Mouse (Mus musculus) ES-E14 (cell line): ENCODE results near the gene Dexi. TPM values are rescaled to one million over a fixed set of nuclear protein-coding genes. Genes with fewer than 3 reads are reported as not detected.
A peak's percentile ranks its signal among the peaks of the same experiment; 100 is the strongest.

ENCODE experiments used
- DNase-seq: peaks from one replicate; pipeline ENCODE4 v3.0.0-alpha.2; 2013; ENCODE audit warnings: low read depth, low spot score
- H3K27ac ChIP-seq: 2 replicates; pipeline ENCODE4 v1.5.1; 2012; ENCODE audit warnings: low read depth, mild to moderate bottlenecking, low read length, moderate library complexity, mixed read lengths; ENCODE audit not compliant: poor library complexity, insufficient read depth, severe bottlenecking
- H3K36me3 ChIP-seq: 2 replicates; pipeline ENCODE4 v1.6.1; 2012; ENCODE audit warnings: mild to moderate bottlenecking, low read length, moderate library complexity, mixed read lengths; ENCODE audit not compliant: control insufficient read depth, poor library complexity, insufficient read depth, severe bottlenecking
- H3K4me1 ChIP-seq, 2 experiments: fragments of 150-350 bp in 1 of 2; sonication (generic) in 1 of 2; 2 replicates each; pipeline ENCODE4 v1.6.1; 2012; ENCODE audit warnings: low read length in 2 of 2, mild to moderate bottlenecking in 1 of 2, mixed read lengths in 1 of 2; ENCODE audit not compliant: control insufficient read depth in 2 of 2, insufficient read depth in 2 of 2, poor library complexity in 1 of 2
- H3K4me3 ChIP-seq, 2 experiments: fragments of 150-350 bp in 1 of 2; sonication (generic) in 1 of 2; 2 replicates each; pipeline ENCODE4 v1.5.1; 2012; ENCODE audit warnings: low read length in 2 of 2, low read depth in 1 of 2, mild to moderate bottlenecking in 1 of 2, mixed read lengths in 1 of 2; ENCODE audit not compliant: insufficient read depth in 1 of 2, poor library complexity in 1 of 2, severe bottlenecking in 1 of 2
- H3K9ac ChIP-seq: 2 replicates; pipeline ENCODE4 v1.6.1; 2012; ENCODE audit warnings: low read depth, mild to moderate bottlenecking, low read length, mixed read lengths; ENCODE audit not compliant: poor library complexity, insufficient read depth, severe bottlenecking
- H3K9me3 ChIP-seq: fragments of 150-350 bp; sonication (generic); 2 replicates; pipeline ENCODE4 v1.6.1; 2012; ENCODE audit warnings: low read depth, mild to moderate bottlenecking, low read length; ENCODE audit not compliant: control insufficient read depth, insufficient read depth
- CHD2 ChIP-seq: IDR thresholded peaks from 2 replicates; pipeline ENCODE4 v1.6.1; 2014; ENCODE audit warnings: mild to moderate bottlenecking, low read depth, low read length, inconsistent platforms
- HCFC1 ChIP-seq: IDR thresholded peaks from 2 replicates; pipeline ENCODE4 v1.6.1; 2012; ENCODE audit warnings: low read length, inconsistent platforms, borderline replicate concordance; ENCODE audit not compliant: insufficient read depth
- MAFK ChIP-seq: IDR thresholded peaks from 2 replicates; pipeline ENCODE4 v1.6.1; 2014; ENCODE audit warnings: mild to moderate bottlenecking, low read depth, low read length, inconsistent platforms; ENCODE audit not compliant: insufficient read depth
- ZC3H11A ChIP-seq: IDR thresholded peaks from 2 replicates; pipeline ENCODE4 v1.6.1; 2012; ENCODE audit warnings: low read depth, mild to moderate bottlenecking, inconsistent platforms, low read length, borderline replicate concordance
- ZNF384 ChIP-seq: IDR thresholded peaks from 2 replicates; pipeline ENCODE4 v1.6.1; 2012; ENCODE audit warnings: low read depth, low read length, inconsistent platforms
- in situ Hi-C, 2 experiments: fragments of 600-800 bp; cut with MboI; formaldehyde crosslinking; loops; one replicate each; pipeline ENCODE4 v1.15.1; 2025; ENCODE audit warnings: low sequenced_read_pairs in 2 of 2, inconsistent platforms in 1 of 2; ENCODE audit not compliant: unreplicated experiment in 2 of 2
- total RNA-seq: library from RNA; depleted of rRNA; stranded (reverse); fragments of 300-350 nt; gene quantifications from 2 replicates; pipeline ENCODE4 v1.2.3, GENCODE M21; 2012

The Dexi gene
- total RNA-seq, 1 experiment, result 5.8 TPM

DNA sequence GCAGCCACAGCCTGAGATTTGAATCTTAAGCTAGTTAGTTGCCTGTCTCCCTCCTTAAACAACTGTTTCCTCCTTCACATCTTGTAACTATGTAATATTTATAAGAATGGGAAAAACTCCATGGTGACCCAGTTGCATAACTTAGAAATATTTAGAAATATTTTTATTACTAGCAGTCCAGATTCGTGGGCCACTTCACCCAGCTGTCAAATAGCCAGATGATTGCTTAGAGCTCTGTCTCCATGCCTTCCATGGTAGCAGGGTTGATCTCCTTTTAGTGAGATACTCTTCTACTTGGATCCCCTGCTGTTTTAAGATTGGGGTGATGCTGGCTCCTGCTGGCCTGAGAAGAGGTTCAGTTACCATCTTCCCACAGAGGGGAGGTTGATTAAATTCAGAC is 35.5 kb upstream of the Dexi start:
- Histone ChIP-seq H3K9me3 (no peaks in the 10 kb centered on the region), H3K27ac (no peak overlapping the region), H3K36me3 (peaks cover 19% of the 10 kb centered on the region; the same call in 1 of the 2 replicates), H3K4me3 (no peak overlapping the region), H3K4me1 (no peaks in the 10 kb centered on the region), H3K9ac (no peak overlapping the region)
- TF ChIP-seq ZC3H11A, result no peak
- TF ChIP-seq MAFK, result no peak
- no peak for TF ChIP-seq CHD2
- no peak for DNase-seq
- in situ Hi-C loops, result loop anchor here in 1 of 2 experiments (10.0 kb wide), 1 partner anchor 266 kb away; no protein-coding TSS in a partner anchor

DNA sequence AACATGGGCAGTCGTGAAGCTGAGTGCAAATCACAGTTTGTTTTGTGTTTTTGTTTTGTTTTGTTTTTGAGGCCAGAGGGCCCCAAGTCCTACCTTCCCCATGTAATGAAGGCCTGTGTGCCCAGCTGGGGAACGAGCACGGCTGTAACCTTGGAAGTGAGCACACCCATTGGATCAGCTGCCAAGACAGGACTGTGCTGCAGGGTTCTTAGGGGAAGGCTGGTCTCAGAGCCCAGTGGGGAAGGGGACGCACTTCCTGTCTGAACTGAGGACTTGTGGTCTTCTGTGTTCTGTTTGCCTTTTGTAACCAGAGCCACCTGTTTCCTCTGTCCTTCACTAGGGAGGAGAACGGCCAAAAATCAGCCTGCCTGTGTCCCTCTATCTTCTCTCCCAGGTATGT is 34.7 kb upstream of the Dexi start:
- Histone ChIP-seq H3K9me3 (no peaks in the 10 kb centered on the region), H3K4me1 (no peaks in the 10 kb centered on the region), H3K4me3 (no peak overlapping the region), H3K27ac (no peak overlapping the region), H3K9ac (no peak overlapping the region), H3K36me3 (peaks cover 21% of the 10 kb centered on the region; the same call in 1 of the 2 replicates)
- TF ChIP-seq CHD2 (no peak), ZC3H11A (no peak)
- in situ Hi-C loops, result loop anchor here in 1 of 2 experiments (10.0 kb wide), 1 partner anchor 267 kb away; no protein-coding TSS in a partner anchor
- DNase-seq, result no peak

DNA sequence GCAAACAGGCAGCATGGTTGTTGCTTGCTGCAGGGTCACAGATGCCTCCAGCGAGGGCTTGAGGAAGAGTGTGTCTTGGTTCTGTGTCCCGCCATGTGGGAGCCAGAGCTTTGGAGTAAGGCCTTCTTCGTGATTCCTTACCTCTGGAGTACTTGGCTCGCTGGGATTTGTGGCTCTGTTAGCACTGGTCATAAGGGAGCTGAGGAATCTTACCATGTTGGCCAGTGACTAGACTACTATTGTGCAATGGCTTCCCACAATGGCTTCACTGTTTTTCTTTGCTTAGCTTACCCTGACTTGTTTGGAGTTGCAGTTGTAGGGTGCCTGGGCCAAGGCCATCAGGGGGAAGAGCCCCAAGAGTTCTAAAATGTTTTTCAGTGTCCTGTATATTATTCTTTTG is 33.1 kb upstream of the Dexi start:
- Histone ChIP-seq H3K9ac (no peak overlapping the region), H3K36me3 (peaks cover 21% of the 10 kb centered on the region; the same call in 1 of the 2 replicates), H3K27ac (no peak overlapping the region), H3K9me3 (no peaks in the 10 kb centered on the region), H3K4me1 (no peaks in the 10 kb centered on the region), H3K4me3 (no peak overlapping the region)
- in situ Hi-C loops, result loop anchor here in 1 of 2 experiments (10.0 kb wide), 1 partner anchor 269 kb away; no protein-coding TSS in a partner anchor
- TF ChIP-seq MAFK, result no peak
- TF ChIP-seq CHD2, result no peak
- TF ChIP-seq ZC3H11A, result no peak
- TF ChIP-seq ZNF384, result no peak
- TF ChIP-seq HCFC1, result no peak
- no peak for DNase-seq

DNA sequence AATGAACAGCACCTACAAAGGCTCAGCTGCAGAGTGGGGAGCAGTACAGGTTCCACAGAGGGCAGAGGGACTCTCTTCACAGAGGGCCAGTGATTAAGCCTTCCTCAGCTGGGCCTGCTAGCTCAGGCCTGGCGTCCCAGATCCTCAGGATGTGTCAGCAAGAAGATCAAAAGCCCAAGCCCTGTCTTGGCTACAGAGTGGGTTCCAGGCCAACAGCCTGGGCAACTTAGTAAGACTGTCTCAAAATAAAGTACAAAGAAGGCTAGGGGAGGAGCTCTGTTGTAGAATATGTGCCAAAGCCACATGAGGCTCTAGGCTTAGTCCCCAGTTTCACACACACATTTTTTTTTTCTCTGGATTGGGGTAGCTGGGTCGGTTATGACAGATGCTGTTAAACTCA is 32.1 kb upstream of the Dexi start:
- no peaks in the 10 kb centered on the region for H3K9me3 ChIP-seq
- no peak for DNase-seq
- H3K27ac ChIP-seq, result no peak overlapping the region
- peaks cover 22% of the 10 kb centered on the region; the same call in 1 of the 2 replicates for H3K36me3 ChIP-seq
- H3K4me3 ChIP-seq, result no peak overlapping the region
- in situ Hi-C loops, result loop anchor here (10.0 to 25.0 kb wide), 2 partner anchors 270 to 287 kb away; no protein-coding TSS in a partner anchor
- no peak for TF ChIP-seq CHD2
- TF ChIP-seq MAFK, result no peak
- no peak for TF ChIP-seq ZC3H11A
- H3K9ac ChIP-seq, result no peak overlapping the region
- H3K4me1 ChIP-seq, result no peaks in the 10 kb centered on the region

DNA sequence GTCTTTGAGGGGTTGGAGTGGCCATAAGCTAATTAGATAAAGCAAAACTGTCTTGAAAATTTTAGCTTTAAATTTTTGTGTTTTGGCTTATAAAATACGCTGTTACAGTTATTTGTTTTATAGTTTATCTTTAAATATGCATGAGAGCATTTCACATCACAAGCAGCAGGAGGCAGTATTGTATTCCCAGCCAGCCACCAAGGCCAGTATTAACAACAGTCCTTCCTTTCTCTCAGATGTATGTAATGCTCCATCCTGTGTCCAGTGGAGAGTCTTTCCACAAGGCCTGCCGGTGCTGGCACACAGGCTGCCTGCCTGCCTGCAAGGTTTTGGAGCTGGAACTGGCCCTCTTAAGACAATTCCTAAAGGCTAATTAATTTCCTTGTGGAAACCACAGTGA is 29.0 kb upstream of the Dexi start:
- in situ Hi-C loops, result loop anchor here (10.0 to 25.0 kb wide), 2 partner anchors 273 to 290 kb away; no protein-coding TSS in a partner anchor
- no peak for DNase-seq
- no peak overlapping the region for H3K4me3 ChIP-seq
- no peak overlapping the region for H3K27ac ChIP-seq
- no peaks in the 10 kb centered on the region for H3K4me1 ChIP-seq
- TF ChIP-seq MAFK, result no peak
- TF ChIP-seq ZNF384, result no peak
- no peak for TF ChIP-seq CHD2
- TF ChIP-seq ZC3H11A, result peak; percentile 49; the same call in 1 of the 2 replicates
- no peak for TF ChIP-seq HCFC1
- H3K36me3 ChIP-seq, result peaks cover 18% of the 10 kb centered on the region; the same call in 1 of the 2 replicates
- H3K9ac ChIP-seq, result no peak overlapping the region
- H3K9me3 ChIP-seq, result no peaks in the 10 kb centered on the region
